Mouse (Mus musculus) embryonic facial prominence, embryonic 10.5 days (tissue): Measurements from ENCODE around the gene Notch3. TPM values are rescaled to one million over a fixed set of nuclear protein-coding genes. Genes with fewer than 3 reads are reported as not detected.
A peak's percentile ranks its signal among the peaks of the same experiment; 100 is the strongest.

Source experiments
- DNase-seq: peaks from one replicate; pipeline ENCODE4 v3.0.0-alpha.2; 2017; ENCODE audit warnings: low spot score
- H3K27ac ChIP-seq: fragments of 300-500 bp; sonication (generic); replicated peaks from 2 replicates; pipeline ENCODE4 v1.5.1; 2016; ENCODE audit warnings: mild to moderate bottlenecking
- H3K27me3 ChIP-seq: fragments of 300-500 bp; sonication (generic); replicated peaks from 2 replicates; pipeline ENCODE4 v1.6.1; 2016; ENCODE audit warnings: low read depth, mild to moderate bottlenecking; ENCODE audit not compliant: poor library complexity, severe bottlenecking
- H3K36me3 ChIP-seq: fragments of 300-500 bp; sonication (generic); replicated peaks from 2 replicates; pipeline ENCODE4 v1.6.1; 2016; ENCODE audit warnings: mild to moderate bottlenecking, moderate library complexity
- H3K4me1 ChIP-seq: fragments of 300-500 bp; sonication (generic); 2 replicates; pipeline ENCODE4 v1.6.1; 2016
- H3K4me3 ChIP-seq: fragments of 300-500 bp; sonication (generic); 2 replicates; pipeline ENCODE4 v1.5.1; 2016; ENCODE audit warnings: mild to moderate bottlenecking, moderate library complexity
- H3K9me3 ChIP-seq: fragments of 300-500 bp; sonication (generic); 2 replicates; pipeline ENCODE4 v1.6.1; 2016; ENCODE audit warnings: mild to moderate bottlenecking
- whole genome bisulfite sequencing: fragments of 180-500 bp; shearing (Covaris S2); methylation state at CpG from one replicate; pipeline ENCODE4 v1.1.7; 2016; 5-methylcytosine and 5-hydroxymethylcytosine counted together
- polyA plus RNA-seq: library from polyadenylated mRNA; unstranded; fragments of >200 nt; fragmentation: Nextera tagmentation; extraction: Ambion mirVana; gene quantifications from 2 replicates; pipeline ENCODE4 v1.2.1, GENCODE M21; 2016

Gene Notch3
- polyA plus RNA-seq, 1 experiment from 2014 or later, result 23.7 TPM

DNA sequence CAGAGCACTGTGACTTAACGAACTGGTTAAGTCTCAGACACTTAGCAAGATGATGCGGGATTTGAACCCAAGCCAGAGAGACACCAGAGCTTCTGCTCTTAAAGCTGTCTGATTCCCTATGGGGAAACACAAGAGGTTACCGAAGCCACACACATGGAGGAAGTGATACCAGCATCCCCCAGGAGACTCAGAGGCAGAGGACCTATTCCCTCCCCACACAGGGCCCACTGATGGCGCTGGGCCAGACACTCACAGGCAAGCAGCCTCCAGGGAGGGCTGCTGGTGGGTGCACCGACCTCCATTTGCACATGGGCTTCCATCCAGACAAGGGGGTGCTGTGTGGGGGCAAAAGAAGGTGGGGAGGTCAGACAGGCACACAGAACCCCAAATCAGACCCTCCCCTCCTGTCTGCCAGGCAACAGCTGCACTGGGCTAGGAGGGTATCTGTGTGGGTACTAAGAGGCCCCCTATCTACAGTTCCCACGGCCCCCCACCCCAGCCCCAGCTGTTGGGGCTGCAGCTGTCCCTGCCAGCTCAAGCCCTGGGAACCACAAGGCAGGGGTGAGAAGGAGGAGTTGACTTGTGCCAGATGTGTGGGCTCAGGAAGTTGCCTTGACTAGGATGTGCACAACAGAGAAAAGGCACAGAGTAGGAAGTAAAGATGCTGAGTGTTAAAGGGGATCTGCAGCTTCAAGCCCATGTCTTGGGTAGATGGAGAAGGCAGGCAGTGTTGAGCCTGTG, 2.6 kb downstream of the Notch3 start:
- DNase-seq, result no peak
- Histone ChIP-seq H3K27me3 (peaks cover 23% of the 10 kb centered on the region), H3K36me3 (peaks cover 36% of the 10 kb centered on the region), H3K4me3 (peak overlapping the region; percentile 11; the same call in 1 of the 2 replicates), H3K27ac (peak overlapping the region; percentile 62), H3K4me1 (peaks cover 63% of the 10 kb centered on the region), H3K9me3 (no peaks in the 10 kb centered on the region)
- 75% methylated on average over 6 of the region's 6 CpGs for WGBS

DNA sequence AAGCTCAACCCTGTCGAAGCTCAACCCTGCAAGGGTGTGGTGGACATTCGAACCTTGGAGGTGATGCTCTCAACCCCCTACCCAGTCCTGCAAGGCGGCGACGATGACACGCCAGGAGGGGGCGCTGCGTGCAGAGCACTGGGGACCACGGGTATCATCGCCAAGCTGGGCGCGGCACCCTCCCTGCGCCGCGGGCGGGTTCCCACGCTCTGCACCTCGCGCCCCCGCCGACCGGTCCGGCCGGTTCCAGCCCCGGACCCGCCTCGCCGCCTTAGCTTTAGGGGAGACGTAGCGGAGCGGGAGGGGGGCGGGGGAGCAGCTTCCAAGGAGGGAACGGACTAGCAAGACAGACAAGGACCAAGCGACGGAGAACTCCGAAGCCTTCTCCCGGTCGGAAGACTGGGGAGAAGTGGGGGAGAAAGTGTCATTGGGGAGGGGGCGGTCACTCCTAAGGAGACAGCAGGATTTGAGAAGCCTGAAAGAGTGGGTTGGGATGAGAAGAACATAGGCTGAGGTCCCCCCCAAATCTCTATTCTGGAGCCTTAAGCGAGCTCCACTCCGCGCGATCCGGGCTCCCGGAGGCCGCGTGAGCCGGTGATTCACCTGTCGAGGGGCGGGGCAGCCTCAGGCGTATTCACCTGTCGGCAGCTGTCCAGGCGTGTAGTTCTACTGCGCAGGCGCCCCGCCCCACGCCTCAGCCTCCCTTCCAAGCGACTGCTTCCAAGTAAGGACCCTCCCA, 4.4 kb downstream of the Notch3 start:
- Histone ChIP-seq H3K27ac (peak overlapping the region; percentile 65), H3K9me3 (no peaks in the 10 kb centered on the region), H3K4me3 (peak overlapping the region; percentile 67), H3K27me3 (peaks cover 23% of the 10 kb centered on the region), H3K4me1 (peaks cover 53% of the 10 kb centered on the region), H3K36me3 (peaks cover 54% of the 10 kb centered on the region)
- DNase-seq, result peak; percentile 84
- WGBS, result 2% methylated on average over 58 of the region's 58 CpGs

DNA sequence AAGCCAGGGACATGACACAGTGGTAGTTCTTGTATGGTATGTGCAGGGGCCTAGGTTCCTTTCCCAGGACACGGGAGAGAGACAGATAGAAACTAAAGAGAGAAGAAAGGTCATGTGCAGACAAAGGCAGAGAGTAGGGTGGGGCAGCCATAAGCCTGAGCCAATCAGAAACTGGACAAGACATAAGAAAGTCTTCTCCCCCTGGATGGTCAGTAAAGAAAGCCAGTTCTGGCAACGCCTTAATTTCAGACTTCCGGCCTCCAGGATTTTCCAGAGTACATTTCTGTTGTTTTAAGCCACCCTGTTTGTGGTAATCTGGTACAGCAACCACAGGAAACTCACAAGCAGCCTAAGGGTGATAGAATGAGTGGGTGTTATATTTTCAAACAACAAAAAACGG, 5.8 kb downstream of the Notch3 start:
- H3K4me1 ChIP-seq, result peaks cover 46% of the 10 kb centered on the region
- no peak for DNase-seq
- H3K27me3 ChIP-seq, result peaks cover 23% of the 10 kb centered on the region
- no peak overlapping the region for H3K27ac ChIP-seq
- H3K36me3 ChIP-seq, result peaks cover 66% of the 10 kb centered on the region
- 86% methylated on average over 4 of the region's 4 CpGs for WGBS
- H3K4me3 ChIP-seq, result peak overlapping the region; percentile 11; the same call in 1 of the 2 replicates
- no peaks in the 10 kb centered on the region for H3K9me3 ChIP-seq

GRCm38 (mm10) chr17:32158841-32159240, 7.8 kb downstream of the Notch3 start:
- no peak overlapping the region for H3K27ac ChIP-seq
- H3K27me3 ChIP-seq, result peaks cover 19% of the 10 kb centered on the region
- no peaks in the 10 kb centered on the region for H3K9me3 ChIP-seq
- peaks cover 27% of the 10 kb centered on the region for H3K4me1 ChIP-seq
- no peak for DNase-seq
- WGBS, result 93% methylated on average over 13 of the region's 13 CpGs
- H3K4me3 ChIP-seq, result no peak overlapping the region
- H3K36me3 ChIP-seq, result peaks cover 81% of the 10 kb centered on the region

GRCm38 (mm10) chr17:32146718-32147117, 19.9 kb downstream of the Notch3 start:
- 91% methylated on average over 8 of the region's 8 CpGs for WGBS
- Histone ChIP-seq H3K9me3 (no peaks in the 10 kb centered on the region), H3K4me1 (peaks cover 5% of the 10 kb centered on the region; the same call in 1 of the 2 replicates), H3K27ac (no peak overlapping the region), H3K27me3 (no peaks in the 10 kb centered on the region), H3K4me3 (no peak overlapping the region), H3K36me3 (peaks cover 99% of the 10 kb centered on the region)
- DNase-seq, result no peak

DNA sequence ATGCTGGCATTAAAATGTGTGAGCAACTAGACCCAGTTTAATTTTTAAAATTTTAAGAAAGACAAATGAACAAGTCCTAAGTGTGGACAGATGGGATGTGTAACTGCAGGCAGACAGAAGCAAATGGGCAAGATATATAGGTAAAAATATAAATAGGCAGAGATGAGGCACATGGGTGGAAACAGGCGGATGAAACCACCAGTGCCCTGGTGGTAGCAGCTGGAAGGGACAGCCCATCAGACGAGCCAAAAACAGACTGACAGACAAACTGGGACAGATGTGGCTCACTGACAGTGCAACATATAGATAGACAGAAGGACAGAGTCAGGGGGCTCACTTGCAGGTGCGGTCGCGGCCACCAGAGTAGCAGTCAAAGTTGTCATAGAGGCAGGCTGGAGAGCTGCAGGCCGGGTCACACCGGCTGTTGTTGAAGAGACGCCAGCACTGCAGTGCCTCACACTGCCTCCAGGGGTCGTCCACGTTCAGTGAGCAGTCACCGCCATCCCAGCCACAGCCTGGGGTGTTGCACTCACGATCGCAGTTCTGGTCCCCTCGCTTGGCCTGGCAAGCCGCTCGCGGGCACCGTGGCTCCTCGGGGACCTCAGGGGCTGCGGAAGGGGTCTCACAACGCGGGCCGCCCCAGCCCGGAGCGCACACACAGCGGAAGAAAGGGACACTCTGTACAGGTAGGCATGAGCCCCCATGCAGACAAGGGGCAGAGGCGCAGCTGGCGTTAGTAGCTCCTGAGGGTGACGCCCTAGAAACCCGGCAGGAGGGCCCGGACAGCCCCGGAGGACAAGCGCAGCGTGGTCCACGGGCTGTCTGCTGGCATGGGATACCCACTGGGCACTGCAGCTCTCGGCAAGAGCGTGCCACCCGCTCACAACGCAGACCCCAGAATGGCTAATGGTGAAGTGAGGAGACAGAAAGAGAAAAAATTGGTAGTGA, 23.5 kb downstream of the Notch3 start:
- Histone ChIP-seq H3K36me3 (peaks cover 99% of the 10 kb centered on the region), H3K4me1 (peaks cover 5% of the 10 kb centered on the region; the same call in 1 of the 2 replicates), H3K9me3 (no peaks in the 10 kb centered on the region), H3K4me3 (peak overlapping the region; percentile 28; the same call in 1 of the 2 replicates), H3K27me3 (no peaks in the 10 kb centered on the region), H3K27ac (peak overlapping the region; percentile 41; the same call in 1 of the 2 replicates)
- DNase-seq, result peak; percentile 83
- WGBS, result 27% methylated on average over 39 of the region's 39 CpGs

DNA sequence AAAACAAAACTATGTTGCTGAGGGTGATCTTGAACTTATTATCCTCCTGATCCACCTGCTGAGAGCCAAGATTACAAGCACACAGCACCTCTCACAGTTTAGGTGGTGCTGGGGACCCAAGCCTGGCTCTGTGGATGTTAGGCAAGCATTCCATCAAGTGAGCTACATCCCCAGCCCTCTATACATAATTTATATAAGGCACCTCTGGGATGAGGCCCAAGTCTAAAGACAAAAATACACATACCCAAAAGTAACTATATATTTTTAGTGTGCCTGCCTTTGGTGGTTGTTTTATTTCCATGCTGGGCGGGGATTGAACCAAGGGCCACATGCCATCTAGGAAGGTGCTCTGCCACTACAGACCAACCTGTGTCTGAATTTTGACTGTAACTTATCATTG, 24.4 kb downstream of the Notch3 start:
- no peak for DNase-seq
- Histone ChIP-seq H3K9me3 (no peaks in the 10 kb centered on the region), H3K4me3 (no peak overlapping the region), H3K27ac (no peak overlapping the region), H3K27me3 (no peaks in the 10 kb centered on the region), H3K4me1 (peaks cover 5% of the 10 kb centered on the region; the same call in 1 of the 2 replicates), H3K36me3 (peaks cover 99% of the 10 kb centered on the region)
- 94% methylated on average over 1 of the region's 1 CpGs for WGBS

DNA sequence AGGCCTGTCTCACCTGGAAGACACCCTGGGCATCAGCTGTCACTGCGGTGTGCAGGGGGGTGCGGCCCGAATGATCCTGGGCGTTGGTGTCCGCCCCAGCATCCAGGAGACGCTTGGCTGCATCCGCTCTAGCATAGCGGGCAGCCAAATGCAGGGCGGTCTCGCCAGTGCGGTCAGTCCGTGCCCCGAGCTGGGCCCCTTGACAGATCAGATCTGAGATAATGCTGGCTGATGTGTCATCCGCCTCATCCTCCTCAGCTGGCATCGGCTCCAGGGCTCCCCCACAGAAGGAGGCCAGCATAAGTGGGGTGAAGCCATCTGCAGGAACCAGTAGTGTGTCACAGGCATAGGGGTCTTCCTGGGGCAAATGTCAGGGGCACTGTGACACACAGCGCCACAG, 33.3 kb downstream of the Notch3 start:
- Histone ChIP-seq H3K27me3 (no peaks in the 10 kb centered on the region), H3K27ac (no peak overlapping the region), H3K4me3 (no peak overlapping the region), H3K9me3 (no peaks in the 10 kb centered on the region), H3K36me3 (peaks cover 100% of the 10 kb centered on the region), H3K4me1 (no peaks in the 10 kb centered on the region)
- DNase-seq, result no peak
- 96% methylated on average over 16 of the region's 16 CpGs for WGBS

GRCm38 (mm10) chr17:32132087-32132486, 34.6 kb downstream of the Notch3 start:
- 94% methylated on average over 11 of the region's 11 CpGs for WGBS
- Histone ChIP-seq H3K4me3 (no peak overlapping the region), H3K9me3 (peaks cover 2% of the 10 kb centered on the region; the same call in 1 of the 2 replicates), H3K27ac (no peak overlapping the region), H3K4me1 (no peaks in the 10 kb centered on the region), H3K27me3 (no peaks in the 10 kb centered on the region), H3K36me3 (peaks cover 100% of the 10 kb centered on the region)
- no peak for DNase-seq

- Histone ChIP-seq H3K9me3 (peaks cover 4% of the 10 kb centered on the region; the same call in 1 of the 2 replicates), H3K36me3 (peaks cover 100% of the 10 kb centered on the region), H3K4me1 (no peaks in the 10 kb centered on the region), H3K27ac (no peak overlapping the region), H3K27me3 (no peaks in the 10 kb centered on the region), H3K4me3 (no peak overlapping the region)
- 94% methylated on average over 9 of the region's 9 CpGs for WGBS
- no peak for DNase-seq
These were observed 36.1 kb downstream of the Notch3 start for GRCm38 (mm10) chr17:32130506-32130905.

DNA sequence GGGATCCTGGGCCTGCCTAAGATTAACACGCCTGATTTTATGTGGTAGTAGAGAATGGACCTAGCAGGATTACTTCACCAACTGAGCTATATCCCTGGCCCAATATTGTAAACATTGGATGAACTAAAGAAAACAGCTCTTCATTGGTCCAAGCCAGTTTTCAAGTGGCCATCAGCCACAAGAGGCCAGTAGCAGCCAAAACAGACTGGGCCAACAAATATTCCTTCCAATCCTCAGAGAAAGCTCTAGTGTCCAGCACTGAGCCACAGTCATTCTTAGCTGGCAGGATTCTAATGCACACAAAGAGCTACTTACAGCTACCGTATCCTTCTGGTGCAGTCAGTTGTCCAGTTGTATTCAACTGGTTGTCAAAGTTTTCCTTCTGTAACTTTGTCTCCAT, 39.5 kb downstream of the Notch3 start:
- Histone ChIP-seq H3K27ac (no peak overlapping the region), H3K27me3 (no peaks in the 10 kb centered on the region), H3K4me1 (0 out of 2 replicates have a peak, but pooled peaks cover under 1% of the 10 kb centered on the region), H3K9me3 (peaks cover 4% of the 10 kb centered on the region; the same call in 1 of the 2 replicates), H3K36me3 (peaks cover 97% of the 10 kb centered on the region), H3K4me3 (no peak overlapping the region)
- no peak for DNase-seq
- WGBS, result 95% methylated on average over 2 of the region's 2 CpGs

DNA sequence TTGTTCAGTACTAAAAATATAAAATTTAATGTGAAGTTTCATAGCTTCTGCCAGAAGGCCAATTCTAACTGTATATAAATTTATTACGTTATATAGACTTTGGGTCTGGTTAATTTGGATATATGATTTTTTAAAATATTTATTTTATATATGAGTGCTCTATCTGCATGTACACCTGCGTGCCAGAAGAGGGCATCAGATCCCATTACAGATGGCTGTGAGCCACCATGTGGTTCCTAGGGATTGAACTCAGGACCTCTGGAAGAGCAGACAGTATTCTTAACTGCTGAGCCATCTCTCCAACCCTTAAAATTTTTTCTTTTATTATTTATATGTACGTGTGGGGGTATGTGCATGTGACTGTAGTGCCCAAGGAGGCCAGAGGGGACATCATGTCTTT, 41.2 kb downstream of the Notch3 start:
- Histone ChIP-seq H3K4me3 (no peak overlapping the region), H3K4me1 (0 out of 2 replicates have a peak, but pooled peaks cover 6% of the 10 kb centered on the region), H3K27ac (no peak overlapping the region), H3K36me3 (peaks cover 97% of the 10 kb centered on the region), H3K27me3 (no peaks in the 10 kb centered on the region), H3K9me3 (peaks cover 4% of the 10 kb centered on the region; the same call in 1 of the 2 replicates)
- no peak for DNase-seq
- 85% methylated on average over 3 of the region's 3 CpGs for WGBS
